Comparison of ENCODE assay signal across 23 mouse cellular contexts in the genomic region with DNA sequence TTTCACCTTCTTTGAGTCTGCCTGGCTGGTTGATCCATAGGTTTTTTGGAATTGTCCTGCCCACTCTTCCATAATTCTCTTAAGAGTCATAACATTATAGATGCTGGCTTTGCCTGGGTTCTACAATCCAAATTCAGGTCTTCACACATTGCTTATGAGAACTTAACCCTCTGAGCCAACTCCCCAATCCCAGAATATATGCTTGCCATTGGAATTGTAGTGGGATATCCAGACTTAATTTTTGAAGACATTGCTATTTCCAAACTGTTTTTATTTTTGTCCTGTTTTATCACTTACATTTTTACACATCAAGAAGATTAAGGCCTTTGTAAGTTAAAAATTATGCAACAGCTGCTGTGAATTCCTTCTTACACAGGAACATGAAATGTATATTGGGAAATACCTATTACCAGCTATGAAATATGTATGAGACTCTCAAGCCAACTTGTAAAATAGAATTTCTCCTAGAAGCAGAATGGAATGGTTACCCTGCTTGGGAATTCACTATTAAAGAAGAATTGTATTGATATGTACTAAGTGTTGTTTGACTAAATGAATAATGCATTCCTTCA.
DNase-seq lines count a peak whose midpoint lies in the region; ATAC-seq and TF ChIP-seq lines count a peak whose summit lies in the region.
"Had no signal": no experiment of that assay in that cellular context is flagged by ENCODE, and none has a peak within 500 bp of the region (broad histone marks: within the 10 kb centered on the region; RNA-seq: fewer than 3 reads in every experiment).

No protein-coding gene starts in this region.

- no peak overlapping the region for H3K9ac ChIP-seq in lung, postnatal 0 days (replicated peaks; ENCODE audit: low read depth)

- no peaks in the 10 kb centered on the region for H3K4me1 ChIP-seq in lung, postnatal 0 days (ENCODE audit: insufficient read depth, low read depth, low read length)

- ATAC-seq in frontal cortex, adult (ENCODE audit: low TSS enrichment) = peak; percentile 94
- ATAC-seq in lung, postnatal 0 days = no peak
- ATAC-seq: activated CD4-positive, CD25-positive, alpha-beta regulatory T cell, adult 4 months; CD4-positive, CD25-positive, alpha-beta regulatory T cell, adult 4 months; Patski had no signal

- H3K27me3 ChIP-seq in lung, postnatal 0 days (replicated peaks; ENCODE audit: insufficient read depth, low read length) = no peaks in the 10 kb centered on the region
- H3K27me3 ChIP-seq: CH12.LX, Patski had no signal

- H3K4me2 ChIP-seq in lung, postnatal 0 days (replicated peaks; ENCODE audit: low read depth, low read length) = no peak overlapping the region

- H3K4me3 ChIP-seq in lung, postnatal 0 days (ENCODE audit: low read depth, low read length) = no peak overlapping the region

- TF ChIP-seq EP300 in lung, postnatal 0 days (IDR thresholded peaks at IDR 0.05) = no peak

- TF ChIP-seq CTCF in lung, postnatal 0 days (IDR thresholded peaks at IDR 0.05) = no peak

- no peak overlapping the region for H3K27ac ChIP-seq in lung, postnatal 0 days (ENCODE audit: low read length)

- no peaks in the 10 kb centered on the region for H3K36me3 ChIP-seq in lung, postnatal 0 days (ENCODE audit: insufficient read depth, low read length)
- H3K36me3 ChIP-seq: G1E had no signal

- H3K9me3 ChIP-seq in lung, postnatal 0 days (ENCODE audit: low read length) = no peaks in the 10 kb centered on the region
- H3K9me3 ChIP-seq: G1E had no signal

- DNase-seq in frontal cortex, postnatal 10 days (ENCODE audit: low spot score in 2 of 2) = no peak
- peak; percentile 26 for DNase-seq in lung, postnatal 0 days (ENCODE audit: low spot score)
- no peak for DNase-seq in lung, postnatal 36 days
- peak; percentile 29 for DNase-seq in brain, adult 2 months (ENCODE audit: low read depth, low spot score)
- DNase-seq in telencephalon, adult 2 months (ENCODE audit: low read depth, low spot score) = peak; percentile 34
- no peak for DNase-seq in heart, postnatal 4 days
- DNase-seq in right cerebral cortex, postnatal 14 days = no peak
- DNase-seq: adrenal gland, adult 2 months; adrenal gland, adult 8-10 months; adrenal gland, postnatal 10 days; adrenal gland, postnatal 14 days; adrenal gland, postnatal 25 days; adrenal gland, postnatal 36 days; B cell, adult 2 months; cerebellum, adult 11 months; cerebellum, adult 11-12 months; cerebellum, adult 18-20 months had no signal

Comparison
In these comparisons a context has a peak if more than half of its experiments do, and no peak if none do; other contexts are left out.
1. DNase-seq: peak in lung, postnatal 0 days (single experiment), brain, adult 2 months (single experiment) and telencephalon, adult 2 months (single experiment); none in frontal cortex, postnatal 10 days (0 of 2), lung, postnatal 36 days (single experiment), heart, postnatal 4 days (single experiment) and right cerebral cortex, postnatal 14 days (single experiment).